Mouse (Mus musculus): ENCODE measurements around the gene Aig1.
"Not testable (repeated sequence)": the region's sequence is repeated elsewhere in the genome, so short reads cannot be mapped to it uniquely, and the experiment has no call there.

Aig1 gene

DNA sequence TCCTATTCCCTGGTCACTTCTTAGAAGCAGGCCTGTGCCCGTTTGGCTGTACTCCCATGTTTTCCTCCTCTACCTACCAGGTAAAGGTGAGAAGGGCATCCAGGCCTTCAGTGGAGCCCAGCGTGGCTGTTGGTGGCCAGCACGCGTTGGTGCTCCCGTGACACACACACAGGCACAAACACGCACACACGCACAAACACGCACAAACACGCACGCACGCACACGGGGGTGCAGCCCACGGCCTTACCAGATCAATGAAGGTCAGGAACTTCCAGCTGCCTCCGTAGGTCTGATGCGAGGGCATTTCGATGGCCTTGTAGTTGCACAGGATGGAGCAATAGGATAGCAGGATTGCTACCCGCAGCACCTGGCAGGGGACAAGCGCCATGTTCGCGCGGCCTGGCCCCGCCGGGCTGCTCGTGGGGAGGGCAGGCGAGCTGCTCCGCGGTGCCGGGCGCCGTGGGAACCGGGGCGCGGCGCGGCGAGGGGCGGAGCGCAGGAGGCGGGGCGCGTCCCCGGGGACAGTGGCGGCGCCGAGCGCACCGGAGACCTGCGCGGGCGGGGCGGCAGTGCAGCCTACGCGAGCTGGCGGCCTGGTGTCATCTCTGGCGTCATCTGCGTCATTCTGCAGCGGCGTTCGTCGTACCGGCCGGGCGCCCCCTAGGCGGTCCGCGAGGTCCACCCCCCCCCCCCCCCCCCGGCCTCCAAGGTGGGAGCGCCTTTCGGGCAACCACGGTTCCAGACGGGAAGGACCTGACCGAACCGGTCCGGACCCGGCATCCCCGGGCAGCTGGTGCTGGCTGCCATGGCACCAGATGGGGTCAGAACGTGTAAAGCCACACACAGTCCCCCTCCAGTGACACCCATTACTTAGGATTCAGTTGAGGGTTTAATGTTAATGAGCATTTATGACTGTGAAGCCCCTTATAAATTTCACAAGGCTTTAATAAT lies at the start of gene Aig1:
Gene Aig1 (minus strand): TSS at position 610 of the 951 bp plus-strand sequence.
- DNase-seq (ENCODE audit: low spot score) = peak; percentile 83

DNA sequence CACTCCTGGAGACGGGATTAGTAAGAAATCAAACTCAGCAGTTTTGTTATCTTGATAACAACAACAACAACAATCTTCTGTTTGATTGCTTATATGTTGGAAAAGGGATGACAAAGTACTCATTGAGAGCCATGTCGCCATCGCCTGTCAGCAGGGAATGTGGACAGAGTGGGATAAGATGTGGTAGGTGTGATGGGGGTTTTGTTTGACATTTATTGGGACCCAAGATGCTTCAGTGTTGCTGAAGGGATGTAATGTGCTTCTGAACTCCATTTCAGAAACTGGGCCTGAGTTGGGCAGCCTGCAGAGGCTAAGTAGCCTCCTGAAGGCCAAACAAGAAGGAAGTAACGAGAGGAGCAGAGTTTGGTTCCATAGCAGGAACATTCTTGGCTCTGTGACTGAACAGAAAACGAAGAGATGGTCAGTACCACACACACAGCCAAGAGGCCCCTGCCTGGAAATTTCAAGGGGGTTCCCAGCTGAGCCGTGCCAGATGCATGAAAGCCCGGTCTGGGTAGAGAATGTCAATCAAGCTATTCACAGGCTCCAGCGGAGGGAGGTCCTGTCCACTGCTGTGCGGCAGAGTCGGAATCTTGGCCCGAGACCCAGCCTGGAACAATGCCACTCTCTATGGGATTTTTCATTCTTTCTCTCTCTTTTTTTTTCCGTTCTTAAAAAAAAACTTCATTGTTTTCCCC lies 48.0 kb upstream of the Aig1 start:
- DNase-seq (ENCODE audit: low spot score) = peak; percentile 6

DNA sequence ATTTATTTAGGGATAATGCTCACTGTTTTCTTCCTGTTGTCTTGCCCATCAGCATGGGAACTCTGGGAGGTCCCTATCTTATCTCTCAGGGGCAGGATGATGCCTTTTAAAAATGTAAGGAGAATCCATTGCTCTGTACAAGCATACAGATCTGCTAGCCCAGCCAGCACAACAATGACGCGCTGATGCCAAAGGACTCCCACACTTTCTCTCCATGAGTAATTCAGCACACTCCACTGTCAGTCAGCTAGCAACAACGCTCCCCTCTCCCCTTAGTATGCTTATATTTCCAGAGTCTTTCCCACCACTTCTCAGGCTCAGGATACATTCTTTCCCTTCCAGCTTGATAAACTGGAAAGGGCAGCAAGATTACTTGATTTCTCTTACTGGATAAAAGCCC lies 46.4 kb upstream of the Aig1 start:
- DNase-seq (ENCODE audit: low spot score) = no peak

GRCm38 (mm10) chr10:13913689-13914088 lies 44.9 kb upstream of the Aig1 start:
- peak; percentile 30 for DNase-seq (ENCODE audit: low spot score)

DNA sequence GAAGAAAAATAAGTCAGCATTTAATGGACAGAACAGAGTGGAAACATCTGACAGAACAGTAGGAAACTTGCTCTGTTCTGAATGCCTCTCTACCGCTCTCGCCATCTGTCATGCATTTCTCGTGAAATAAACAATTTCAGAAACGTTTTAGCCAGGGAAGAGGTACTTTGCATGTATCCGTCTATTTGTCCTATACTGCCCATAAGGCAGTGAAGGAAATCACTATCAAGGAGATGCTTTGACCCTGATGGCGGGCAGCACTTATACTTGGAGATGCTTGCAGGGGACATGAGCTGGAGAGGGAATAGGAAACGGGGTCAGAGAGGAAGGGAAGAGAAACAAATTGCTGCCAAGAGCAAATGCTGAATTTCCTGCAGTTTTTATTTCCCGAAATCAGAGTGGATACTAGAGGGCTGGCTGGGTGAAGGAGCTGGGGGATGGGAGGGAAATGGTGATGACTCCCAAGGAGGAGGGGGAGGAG lies 37.5 kb upstream of the Aig1 start:
- no peak for DNase-seq (ENCODE audit: low spot score)

DNA sequence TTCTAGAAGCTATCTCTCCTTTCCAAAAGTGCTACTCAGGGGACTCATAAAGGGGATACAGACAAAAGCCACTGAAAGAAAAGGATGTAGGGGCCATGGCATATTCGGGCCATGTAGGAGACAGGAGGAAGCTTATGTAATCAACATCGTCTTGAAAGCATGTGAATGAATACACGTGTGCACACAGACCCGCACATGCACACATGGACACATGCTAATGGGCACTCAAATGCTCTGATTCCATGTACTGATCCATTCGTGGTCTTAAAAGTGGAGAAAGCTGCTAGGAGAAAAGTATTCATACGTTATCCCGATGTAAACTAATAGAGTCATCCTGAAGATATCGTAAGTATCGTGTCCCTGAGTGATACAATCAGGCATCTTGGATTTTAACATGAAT lies 36.8 kb upstream of the Aig1 start:
- no peak for DNase-seq (ENCODE audit: low spot score)

GRCm38 (mm10) chr10:13892762-13893161 lies 24.0 kb upstream of the Aig1 start:
- DNase-seq (ENCODE audit: low spot score) = not testable (repeated sequence)

DNA sequence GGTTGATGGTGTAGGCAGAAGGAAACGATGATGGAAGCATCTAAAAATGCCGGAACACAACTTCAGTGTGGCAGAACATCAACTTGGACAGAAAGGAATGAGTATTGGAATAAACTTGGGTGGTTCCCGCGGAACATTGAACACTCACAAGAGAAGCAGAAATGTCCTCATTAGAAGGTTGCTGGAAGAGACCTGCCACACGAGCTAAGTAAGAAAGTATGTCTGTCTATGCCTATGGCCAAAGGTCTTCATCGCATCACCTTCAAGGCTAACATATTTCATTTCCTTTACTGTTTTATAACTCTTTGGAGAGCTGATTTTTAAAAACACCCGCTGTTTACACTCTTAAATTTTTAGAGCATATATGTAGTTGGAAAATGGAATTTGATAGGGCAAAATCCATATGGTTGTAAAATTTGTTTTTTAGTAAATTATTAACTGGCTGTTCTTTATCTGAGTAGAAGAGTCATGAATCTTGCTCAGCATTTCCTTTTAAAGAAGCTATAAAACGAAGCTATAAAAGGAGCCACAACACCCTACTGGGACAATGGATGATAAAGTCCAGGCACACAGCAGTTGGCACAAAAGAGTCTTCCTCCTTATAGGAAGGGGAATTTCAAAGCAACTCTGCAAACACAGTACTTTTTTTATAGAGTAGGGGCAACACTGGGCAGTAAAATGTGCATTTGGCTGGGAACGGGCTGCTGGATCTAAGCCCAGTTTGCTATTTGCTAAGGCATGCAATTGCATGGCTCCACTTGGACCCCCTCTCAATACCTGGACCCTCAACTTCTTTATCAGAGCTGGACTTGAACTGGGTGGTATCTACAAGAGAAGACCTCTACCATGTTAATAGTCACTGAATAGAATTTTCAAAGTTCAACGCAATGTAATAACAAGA lies 14.4 kb upstream of the Aig1 start:
- DNase-seq (ENCODE audit: low spot score) = no peak

DNA sequence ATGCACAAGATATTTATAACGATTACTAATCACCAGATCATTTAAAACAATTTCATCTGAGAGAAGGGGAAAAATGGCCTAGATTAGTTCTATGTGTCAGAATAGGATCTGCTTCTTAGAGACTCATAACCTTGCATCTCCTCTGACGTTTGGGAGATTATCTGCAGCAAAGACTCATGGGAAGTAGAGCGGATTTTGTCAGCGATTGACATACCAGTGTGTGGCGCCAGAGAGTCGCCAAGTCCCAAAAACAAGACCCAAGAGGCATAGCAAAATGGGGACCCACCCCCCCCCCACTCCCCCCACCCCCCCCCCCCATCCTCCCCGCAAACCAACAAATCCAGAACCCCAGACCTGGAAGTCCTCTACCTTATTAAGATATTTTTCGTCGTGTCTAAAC lies 13.7 kb upstream of the Aig1 start:
- no peak for DNase-seq (ENCODE audit: low spot score)

GRCm38 (mm10) chr10:13878696-13879095 lies 9.9 kb upstream of the Aig1 start:
- no peak for DNase-seq (ENCODE audit: low spot score)

DNA sequence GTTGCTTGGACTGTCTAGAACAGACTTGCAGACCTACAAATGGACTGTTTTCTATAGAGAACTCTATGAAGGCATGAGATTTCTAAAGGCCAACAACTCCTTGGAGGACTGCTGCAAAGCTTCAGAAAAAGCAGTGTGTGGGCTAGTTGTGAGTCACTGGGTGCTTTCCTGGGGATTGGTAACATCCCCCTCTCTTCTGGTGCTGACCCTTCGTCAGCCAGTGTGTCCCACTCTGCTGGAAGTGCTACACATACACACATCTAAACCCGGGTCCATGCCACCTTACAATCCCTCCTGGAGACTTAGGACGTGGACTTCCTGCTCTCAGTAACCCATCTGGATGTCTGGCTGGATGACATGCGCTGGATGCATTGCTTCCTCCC lies 6.2 kb upstream of the Aig1 start:
- DNase-seq (ENCODE audit: low spot score) = no peak

DNA sequence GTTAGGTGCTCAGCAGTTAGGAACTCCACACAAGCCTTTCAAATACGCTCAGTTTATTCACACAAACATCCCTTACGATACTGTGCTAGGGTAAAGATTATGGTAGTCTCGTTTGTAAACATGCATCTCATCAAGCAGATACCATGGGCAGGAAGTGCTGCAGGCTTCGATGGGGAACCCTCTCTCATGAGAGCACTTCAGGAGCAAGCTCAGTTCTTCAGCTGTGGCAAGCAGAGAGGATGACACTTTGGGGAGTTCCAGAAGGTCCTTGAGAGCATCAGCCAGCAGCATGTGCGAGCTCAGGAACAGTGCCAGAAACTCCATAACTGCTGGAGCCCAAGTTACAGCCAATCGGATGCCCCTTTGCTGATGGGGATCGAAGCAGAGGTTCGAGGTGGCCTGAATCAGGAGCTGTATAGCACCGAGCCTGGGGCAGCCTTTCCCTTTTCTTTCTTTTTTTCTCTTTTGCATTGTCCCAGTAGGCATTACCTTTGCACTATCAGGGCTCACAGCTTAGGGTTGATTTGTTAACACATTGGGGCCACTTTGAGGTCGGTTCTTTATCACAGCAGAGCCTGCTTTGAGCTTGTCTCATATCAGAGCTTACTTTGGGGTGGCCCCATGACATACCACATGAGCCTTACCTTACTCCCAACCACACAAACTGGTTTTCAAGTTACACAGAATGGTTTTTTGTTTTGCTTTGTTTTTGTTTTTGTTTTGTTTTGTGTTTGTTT lies 5.7 kb upstream of the Aig1 start:
- no peak for DNase-seq (ENCODE audit: low spot score)

GRCm38 (mm10) chr10:13870531-13870930 lies 1.8 kb upstream of the Aig1 start:
- DNase-seq (ENCODE audit: low spot score) = no peak

DNA sequence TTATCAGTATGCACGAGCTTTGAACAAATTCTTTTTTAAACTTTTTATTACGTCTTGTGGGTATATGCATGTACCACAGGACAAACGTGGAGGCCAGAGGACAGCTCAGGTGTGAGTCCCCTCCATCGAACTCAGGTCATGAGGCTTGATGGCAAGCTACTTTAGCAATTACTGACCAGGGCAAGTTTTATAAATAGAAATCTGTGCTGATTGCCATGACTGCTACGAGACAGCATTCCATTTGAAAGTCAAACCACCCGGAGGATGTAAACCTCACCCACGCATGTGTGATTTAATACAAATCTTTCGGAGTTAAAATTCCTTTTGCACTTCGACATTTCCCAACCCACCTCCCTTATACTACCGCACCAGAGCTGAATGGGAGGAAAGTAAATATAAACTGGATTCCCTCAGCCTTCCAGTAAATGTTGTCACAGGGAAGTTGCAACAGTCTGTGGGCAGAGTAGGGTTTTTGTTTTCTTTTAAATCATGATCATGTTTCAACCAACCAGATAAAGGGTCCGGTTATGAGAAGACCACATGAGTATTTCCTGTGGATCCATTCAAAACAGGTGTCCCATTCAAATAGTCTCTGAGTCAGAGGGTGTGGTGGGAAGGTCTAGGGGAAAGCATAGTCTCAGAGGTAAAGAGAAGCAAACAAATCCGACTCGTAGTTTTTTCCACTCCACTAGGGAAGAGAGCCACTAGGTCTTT lies 699 bp upstream of the Aig1 start:
- peak; percentile 12 for DNase-seq (ENCODE audit: low spot score)

GRCm38 (mm10) chr10:13866391-13866790 lies 2.4 kb downstream of the Aig1 start:
- DNase-seq (ENCODE audit: low spot score) = peak; percentile 9

DNA sequence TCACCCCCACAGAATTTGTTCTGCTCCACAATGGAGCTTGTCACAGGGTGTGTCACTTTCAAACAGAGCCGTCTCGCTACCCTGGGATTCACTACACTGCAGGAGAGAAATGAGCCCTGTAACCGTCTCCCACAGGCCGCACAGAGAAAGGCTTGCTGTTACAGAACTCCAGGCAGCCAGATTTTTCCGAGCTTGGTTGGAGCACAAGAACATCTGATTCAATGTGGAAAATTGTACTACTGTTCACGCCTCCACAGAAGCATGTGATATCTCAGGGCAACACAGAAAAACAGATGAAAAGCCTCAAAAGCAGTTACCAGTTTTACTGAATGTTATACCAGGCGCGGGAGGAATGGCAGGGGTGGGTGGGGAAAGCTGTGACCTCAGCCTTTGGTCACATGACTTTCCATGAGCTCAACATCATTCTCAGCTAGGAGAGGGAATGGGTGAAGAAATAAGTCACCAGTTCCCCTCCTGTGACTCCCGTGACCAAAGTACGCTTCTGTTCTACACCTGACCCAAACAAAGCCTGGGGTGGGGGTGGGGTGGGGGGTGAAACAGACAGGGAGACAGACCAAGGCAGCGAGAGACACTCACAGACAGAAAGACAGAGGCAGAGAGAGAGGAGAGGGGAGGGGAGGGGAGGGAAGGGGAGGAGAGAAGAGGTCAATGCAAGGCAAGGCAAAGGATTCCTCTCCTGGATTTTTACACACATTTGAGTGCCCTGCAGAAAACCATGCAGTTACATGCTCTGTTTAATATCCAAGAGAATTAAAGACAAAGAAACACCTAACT lies 7.5 kb downstream of the Aig1 start:
- DNase-seq (ENCODE audit: low spot score) = peak; percentile 31

DNA sequence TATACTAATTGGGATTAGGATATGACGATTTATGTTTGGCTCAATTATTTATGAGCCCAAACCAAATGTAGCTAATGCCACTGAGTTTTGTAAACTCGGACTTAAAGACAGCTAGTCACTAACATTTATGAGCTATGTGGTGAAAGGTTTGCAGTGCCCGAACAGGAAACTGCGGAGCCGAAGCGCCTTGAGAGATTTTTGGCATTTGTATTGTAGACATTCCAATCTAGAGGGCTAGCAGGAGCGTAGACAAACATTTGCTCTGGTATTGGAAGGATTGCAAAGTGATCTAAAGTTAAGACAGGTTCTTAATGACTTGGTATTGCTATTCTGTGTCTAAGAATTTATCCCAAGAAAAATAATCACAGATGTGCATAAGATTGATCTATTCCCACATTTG lies 12.3 kb downstream of the Aig1 start:
- peak; percentile 48 for DNase-seq (ENCODE audit: low spot score)

GRCm38 (mm10) chr10:13855969-13856368 lies 12.8 kb downstream of the Aig1 start:
- no peak for DNase-seq (ENCODE audit: low spot score)

DNA sequence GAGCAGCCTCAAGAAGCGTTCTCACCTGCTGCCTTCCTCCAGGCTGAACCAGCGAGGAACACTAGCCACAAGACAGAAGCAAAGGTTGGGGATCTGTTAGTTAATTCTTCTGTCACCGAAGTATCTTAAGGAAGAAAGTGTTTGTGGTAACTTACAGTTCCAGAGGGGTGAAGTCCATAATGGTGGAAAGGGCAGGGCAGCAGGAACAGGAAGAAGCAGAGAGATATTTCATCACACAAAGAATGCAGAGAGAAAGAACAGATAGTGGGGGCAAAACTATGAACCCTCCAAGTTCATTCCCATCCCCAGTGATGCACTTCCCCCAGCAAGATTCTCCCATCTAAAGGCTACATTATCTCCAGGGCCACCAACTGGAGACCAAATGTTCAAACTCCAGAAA lies 13.7 kb downstream of the Aig1 start:
- no peak for DNase-seq (ENCODE audit: low spot score)

GRCm38 (mm10) chr10:13850071-13850470 lies 18.7 kb downstream of the Aig1 start:
- no peak for DNase-seq (ENCODE audit: low spot score)

All from lung, postnatal 25 days (tissue).